Mouse (Mus musculus): ENCODE results near the gene Ngly1.

Gene Ngly1

DNA sequence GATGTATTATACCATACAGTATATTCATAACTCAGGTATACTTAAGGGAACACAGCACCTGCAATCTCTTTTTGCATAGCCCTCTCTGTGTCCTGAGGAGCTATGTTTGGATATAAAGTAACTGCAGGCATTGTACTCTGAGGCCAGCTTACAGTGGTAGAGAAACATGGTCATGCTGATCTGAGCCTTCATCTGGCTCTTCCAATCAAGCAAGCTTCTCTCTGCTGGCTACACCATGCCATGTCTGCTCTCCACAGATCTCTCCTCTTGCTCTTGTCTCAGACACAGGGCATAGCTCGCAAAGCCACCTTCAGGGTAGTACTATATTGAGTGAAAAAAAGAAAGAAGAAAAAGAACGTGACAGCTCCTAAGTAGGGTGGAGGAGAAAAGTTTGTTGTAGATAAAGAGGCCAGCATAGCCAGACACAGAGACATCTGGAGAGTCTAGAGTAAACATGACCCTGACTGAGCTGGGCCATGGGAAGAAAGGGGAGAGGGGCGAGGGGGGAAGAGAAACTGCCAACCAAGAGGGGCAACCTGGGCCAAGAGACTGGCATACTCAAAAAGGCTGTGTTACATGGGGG is 86.8 kb downstream of the Ngly1 start:
- DNase-seq: no peak

DNA sequence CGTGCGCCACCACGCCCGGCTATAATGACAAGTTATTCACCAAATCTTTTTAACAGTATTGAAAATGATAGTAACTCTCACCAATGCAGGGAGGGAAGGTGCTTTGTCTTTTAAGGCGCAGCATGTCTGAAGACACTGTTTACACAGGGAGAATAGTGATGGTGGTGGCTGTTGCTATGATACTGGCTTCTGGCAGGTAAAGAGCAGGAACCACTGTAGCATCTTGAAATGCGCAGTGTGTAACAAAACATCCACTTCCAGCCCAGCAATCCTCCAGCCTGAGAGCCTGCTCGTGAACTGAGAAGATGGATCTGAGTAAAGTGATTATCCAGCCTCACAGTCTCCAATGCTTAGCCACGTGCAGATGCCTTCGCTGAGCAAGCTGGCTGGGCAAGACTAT is 98.4 kb downstream of the Ngly1 start:
- no peak for DNase-seq

DNA sequence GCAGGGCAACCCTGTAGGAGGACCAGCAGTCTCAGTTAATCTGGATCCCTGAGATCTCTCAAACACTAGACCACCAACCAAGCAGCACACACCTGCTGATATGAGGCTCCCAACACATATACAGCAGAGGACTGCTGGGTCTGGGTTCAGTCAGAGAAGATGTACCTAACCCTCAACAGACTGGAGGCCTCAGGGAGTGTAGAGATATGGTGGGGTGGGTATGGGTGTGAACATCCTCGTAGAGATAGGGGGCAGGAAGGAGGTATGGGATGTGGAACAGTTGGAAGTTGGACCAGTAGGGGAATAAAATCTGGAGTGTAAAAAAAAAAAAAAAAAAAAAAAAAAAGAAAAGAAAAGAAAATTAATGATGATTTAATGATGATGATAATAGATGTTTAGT is 110.6 kb downstream of the Ngly1 start:
- DNase-seq: no peak

Measured in lung, postnatal 36 days (tissue).